Mouse (Mus musculus) kidney, postnatal 36 days (tissue): Measurements from ENCODE around the gene Frmd4a.

Experiments
- DNase-seq, 2 experiments: peaks; one replicate each; pipeline ENCODE4 v3.0.0; 2021 to 2022; ENCODE audit warnings: mixed read lengths in 2 of 2

Gene Frmd4a

GRCm38 (mm10) chr2:4142221-4142950 is 124.9 kb downstream of the Frmd4a start:
- DNase-seq: no peak

GRCm38 (mm10) chr2:4144424-4144823 is 126.9 kb downstream of the Frmd4a start:
- DNase-seq: no peak

- no peak for DNase-seq
Measured at GRCm38 (mm10) chr2:4152521-4153040, 135.1 kb downstream of the Frmd4a start.

GRCm38 (mm10) chr2:4153131-4153631 is 135.7 kb downstream of the Frmd4a start:
- DNase-seq: peak in 1 of 2 experiments; percentile 11

GRCm38 (mm10) chr2:4154036-4154653 is 136.6 kb downstream of the Frmd4a start:
- no peak for DNase-seq

- DNase-seq: no peak
Measured at GRCm38 (mm10) chr2:4154654-4155047, 137.1 kb downstream of the Frmd4a start.

- no peak for DNase-seq
Measured at GRCm38 (mm10) chr2:4155406-4155805, 137.9 kb downstream of the Frmd4a start.

GRCm38 (mm10) chr2:4156511-4156910 is 139.0 kb downstream of the Frmd4a start:
- no peak for DNase-seq

- DNase-seq: no peak
Measured at GRCm38 (mm10) chr2:4157396-4157795, 139.9 kb downstream of the Frmd4a start.

- DNase-seq: no peak
Measured at GRCm38 (mm10) chr2:4159574-4160203, 142.2 kb downstream of the Frmd4a start.

- no peak for DNase-seq
Measured at GRCm38 (mm10) chr2:4166191-4166590, 148.7 kb downstream of the Frmd4a start.

GRCm38 (mm10) chr2:4167131-4167530 is 149.6 kb downstream of the Frmd4a start:
- no peak for DNase-seq

- DNase-seq: no peak
Measured at GRCm38 (mm10) chr2:4169726-4170125, 152.2 kb downstream of the Frmd4a start.

GRCm38 (mm10) chr2:4170189-4170588 is 152.7 kb downstream of the Frmd4a start:
- DNase-seq: no peak

- DNase-seq: no peak
Measured at GRCm38 (mm10) chr2:4184991-4185390, 167.5 kb downstream of the Frmd4a start.

GRCm38 (mm10) chr2:4187521-4187920 is 170.0 kb downstream of the Frmd4a start:
- no peak for DNase-seq

GRCm38 (mm10) chr2:4188303-4188702 is 170.8 kb downstream of the Frmd4a start:
- no peak for DNase-seq

- no peak for DNase-seq
Measured at GRCm38 (mm10) chr2:4190345-4190744, 172.8 kb downstream of the Frmd4a start.

- no peak for DNase-seq
Measured at GRCm38 (mm10) chr2:4190995-4191394, 173.5 kb downstream of the Frmd4a start.

- no peak for DNase-seq
Measured at GRCm38 (mm10) chr2:4193206-4193605, 175.7 kb downstream of the Frmd4a start.

- no peak for DNase-seq
Measured at GRCm38 (mm10) chr2:4194324-4195014, 177.0 kb downstream of the Frmd4a start.

GRCm38 (mm10) chr2:4196041-4196440 is 178.5 kb downstream of the Frmd4a start:
- peak in 1 of 2 experiments; percentile 4 for DNase-seq

- DNase-seq: no peak
Measured at GRCm38 (mm10) chr2:4209234-4209633, 191.7 kb downstream of the Frmd4a start.
